Mouse (Mus musculus): ENCODE data around the gene Tub. TPM values are rescaled to one million over a fixed set of nuclear protein-coding genes. Genes with fewer than 3 reads are reported as not detected.
A peak's percentile ranks its signal among the peaks of the same experiment; 100 is the strongest.

The Tub gene
- polyA plus RNA-seq, 1 experiment from 2014 or later = 4.1 TPM

- no peak overlapping the region for H3K4me3 ChIP-seq
- H3K9ac ChIP-seq = no peak overlapping the region
- H3K36me3 ChIP-seq = no peaks in the 10 kb centered on the region
- no peaks in the 10 kb centered on the region for H3K27me3 ChIP-seq
- no peaks in the 10 kb centered on the region for H3K9me3 ChIP-seq
- no peak overlapping the region for H3K27ac ChIP-seq
- no peak for ATAC-seq (ENCODE audit: low FRiP score, low read depth)
- H3K4me2 ChIP-seq (replicated peaks) = no peak overlapping the region
- 76% methylated on average over 7 of the region's 7 CpGs for WGBS
- no peaks in the 10 kb centered on the region for H3K4me1 ChIP-seq
Measured at GRCm38 (mm10) chr7:108993230-108993629, 43.1 kb downstream of the Tub start.

DNA sequence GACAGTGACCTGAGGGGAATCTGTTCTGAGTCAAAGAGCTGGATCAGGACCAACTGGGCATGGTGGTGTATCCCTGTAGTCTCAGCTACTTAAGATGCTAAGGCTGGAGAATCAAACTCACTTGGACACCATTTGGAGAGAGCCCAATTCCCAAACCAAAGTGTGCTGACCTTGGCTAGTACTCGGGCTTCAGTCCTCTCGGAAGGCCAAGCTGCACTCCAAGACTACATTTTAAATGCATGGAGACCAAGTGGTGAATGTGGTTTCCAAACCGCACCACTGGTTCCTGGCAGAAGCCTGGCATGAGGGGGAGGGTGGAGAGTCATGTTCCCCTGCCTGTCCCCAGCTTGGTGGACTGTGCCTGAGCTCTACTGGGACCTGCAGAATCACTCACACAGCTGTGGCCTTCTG, 43.7 kb downstream of the Tub start:
- Histone ChIP-seq H3K9ac (no peak overlapping the region), H3K27me3 (no peaks in the 10 kb centered on the region), H3K9me3 (no peaks in the 10 kb centered on the region), H3K4me3 (no peak overlapping the region), H3K4me2 (replicated peaks) (no peak overlapping the region), H3K27ac (no peak overlapping the region), H3K4me1 (no peaks in the 10 kb centered on the region), H3K36me3 (no peaks in the 10 kb centered on the region)
- no peak for ATAC-seq (ENCODE audit: low FRiP score, low read depth)
- WGBS = 79% methylated on average over 3 of the region's 3 CpGs

DNA sequence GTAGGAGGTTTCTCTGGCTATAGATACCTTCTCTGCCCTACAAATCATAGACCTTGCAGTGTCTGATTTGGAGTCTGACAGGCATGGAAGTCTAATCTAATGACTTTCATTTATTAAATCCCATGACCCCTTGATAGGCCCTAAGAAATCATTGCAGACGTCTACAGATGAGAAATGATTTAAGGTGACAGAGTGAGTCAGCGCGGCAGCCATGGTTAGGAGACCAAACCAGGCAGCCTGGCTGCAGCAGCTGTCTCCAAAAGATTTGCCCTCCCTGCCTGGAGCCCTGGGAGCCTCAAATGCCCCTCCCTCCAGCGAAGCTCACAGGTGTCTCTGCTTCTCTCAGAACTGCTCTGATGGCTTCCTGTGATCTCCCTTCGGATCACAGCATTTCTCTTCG, 46.0 kb downstream of the Tub start:
- Histone ChIP-seq H3K4me1 (no peaks in the 10 kb centered on the region), H3K9me3 (no peaks in the 10 kb centered on the region), H3K4me2 (replicated peaks) (no peak overlapping the region), H3K4me3 (no peak overlapping the region), H3K27me3 (no peaks in the 10 kb centered on the region), H3K36me3 (no peaks in the 10 kb centered on the region), H3K27ac (no peak overlapping the region), H3K9ac (no peak overlapping the region)
- 67% methylated on average over 6 of the region's 6 CpGs for WGBS
- no peak for ATAC-seq (ENCODE audit: low FRiP score, low read depth)

- Histone ChIP-seq H3K4me2 (replicated peaks) (no peak overlapping the region), H3K4me3 (no peak overlapping the region), H3K4me1 (no peaks in the 10 kb centered on the region), H3K9ac (no peak overlapping the region), H3K36me3 (no peaks in the 10 kb centered on the region), H3K9me3 (no peaks in the 10 kb centered on the region), H3K27ac (no peak overlapping the region), H3K27me3 (no peaks in the 10 kb centered on the region)
- WGBS = 44% methylated on average over 4 of the region's 4 CpGs
- ATAC-seq (ENCODE audit: low FRiP score, low read depth) = no peak
Measured at GRCm38 (mm10) chr7:109000315-109000954, 50.3 kb downstream of the Tub start.

DNA sequence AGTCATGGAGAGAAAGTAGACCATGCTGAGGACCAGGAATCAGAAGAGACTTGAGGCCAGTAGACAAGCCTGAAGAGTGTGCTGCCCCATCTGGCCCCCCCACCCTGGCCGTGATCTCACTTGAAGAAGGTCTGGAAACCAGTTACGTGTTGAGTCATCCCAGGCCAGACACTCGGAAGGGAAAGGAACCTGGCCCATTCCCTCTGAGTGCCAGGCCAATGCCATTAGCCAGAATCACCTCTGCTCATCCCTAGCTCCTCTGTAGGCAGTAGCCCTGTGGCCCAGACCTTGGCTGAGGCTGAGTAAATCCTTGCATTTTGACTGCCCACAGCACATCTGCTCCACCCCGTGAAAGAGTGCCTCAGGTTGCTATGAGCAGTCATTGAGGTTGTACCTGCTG, 51.8 kb downstream of the Tub start:
- ATAC-seq (ENCODE audit: low FRiP score, low read depth) = no peak
- Histone ChIP-seq H3K9me3 (no peaks in the 10 kb centered on the region), H3K4me2 (replicated peaks) (no peak overlapping the region), H3K4me1 (no peaks in the 10 kb centered on the region), H3K9ac (no peak overlapping the region), H3K36me3 (no peaks in the 10 kb centered on the region), H3K27me3 (no peaks in the 10 kb centered on the region), H3K27ac (no peak overlapping the region), H3K4me3 (no peak overlapping the region)
- WGBS = 68% methylated on average over 4 of the region's 4 CpGs

GRCm38 (mm10) chr7:109003653-109004052, 53.5 kb downstream of the Tub start:
- Histone ChIP-seq H3K36me3 (no peaks in the 10 kb centered on the region), H3K4me3 (no peak overlapping the region), H3K9me3 (no peaks in the 10 kb centered on the region), H3K27ac (no peak overlapping the region), H3K9ac (no peak overlapping the region), H3K4me2 (replicated peaks) (no peak overlapping the region), H3K27me3 (peaks cover 5% of the 10 kb centered on the region), H3K4me1 (no peaks in the 10 kb centered on the region)
- no peak for ATAC-seq (ENCODE audit: low FRiP score, low read depth)
- 42% methylated on average over 3 of the region's 3 CpGs for WGBS

DNA sequence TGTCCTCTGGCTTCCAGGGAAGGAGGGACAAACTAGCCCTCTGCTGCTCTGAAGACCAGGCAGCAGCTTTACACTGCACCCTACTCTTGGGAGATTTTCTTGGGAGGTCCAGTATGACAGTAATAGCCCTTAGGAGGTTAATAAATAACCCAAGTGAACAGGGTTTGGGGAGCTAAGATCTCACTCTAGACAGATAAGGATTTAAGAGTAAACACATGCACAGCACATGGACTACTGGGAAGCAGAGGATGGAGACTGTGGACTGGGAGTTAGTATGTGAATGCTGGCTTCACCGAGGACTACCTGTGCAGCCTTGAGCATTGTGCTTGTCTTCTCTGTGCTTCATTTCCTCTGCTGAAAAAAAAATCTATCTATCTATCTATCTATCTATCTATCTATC, 59.1 kb downstream of the Tub start:
- Histone ChIP-seq H3K9ac (no peak overlapping the region), H3K27ac (no peak overlapping the region), H3K36me3 (no peaks in the 10 kb centered on the region), H3K4me1 (peaks cover 9% of the 10 kb centered on the region; the same call in 1 of the 2 replicates), H3K9me3 (no peaks in the 10 kb centered on the region), H3K27me3 (peaks cover 48% of the 10 kb centered on the region), H3K4me2 (replicated peaks) (no peak overlapping the region), H3K4me3 (no peak overlapping the region)
- 79% methylated on average over 1 of the region's 1 CpGs for WGBS
- no peak for ATAC-seq (ENCODE audit: low FRiP score, low read depth)

DNA sequence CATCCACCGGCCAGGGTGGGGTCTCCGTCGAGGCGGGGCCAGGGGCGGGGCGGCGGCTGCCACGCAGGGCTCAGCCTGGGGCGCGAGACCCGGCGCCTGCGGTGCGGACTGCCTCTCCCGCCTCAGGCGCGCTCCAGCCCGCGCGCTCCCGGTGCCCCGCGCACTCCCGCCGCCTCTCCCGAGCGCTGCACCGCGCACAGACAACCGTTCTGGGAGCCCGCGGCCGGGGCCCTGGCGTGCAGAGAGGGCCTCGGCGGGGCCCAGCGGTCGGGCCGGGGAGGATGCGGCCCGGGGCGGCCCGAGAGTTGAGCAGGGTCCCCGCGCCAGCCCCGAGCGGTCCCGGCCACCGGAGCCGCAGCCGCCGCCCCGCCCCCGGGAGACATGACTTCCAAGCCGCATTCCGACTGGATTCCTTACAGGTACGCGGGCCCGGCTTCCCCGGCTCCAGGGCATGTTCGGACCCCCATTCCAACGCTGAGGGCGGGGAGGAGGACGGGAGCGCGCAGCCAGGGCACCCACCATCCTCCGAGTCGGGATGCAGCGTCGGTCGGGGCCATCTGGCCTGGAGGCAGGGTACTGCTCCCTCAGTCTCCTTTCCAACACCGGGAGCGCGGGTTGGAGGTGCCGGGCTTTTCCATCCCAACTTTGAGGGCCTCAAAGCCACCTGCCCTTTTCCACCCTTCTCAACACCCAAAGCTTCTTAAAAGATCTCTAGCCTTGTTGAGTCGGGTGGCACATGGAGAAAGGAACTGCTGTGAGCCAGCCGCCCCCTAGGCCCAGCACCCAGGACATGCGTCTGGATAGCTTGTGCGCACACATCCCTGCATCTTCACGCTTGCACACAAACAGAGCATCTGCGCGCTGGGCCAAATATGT, 60.8 kb downstream of the Tub start:
- H3K9me3 ChIP-seq = no peaks in the 10 kb centered on the region
- H3K4me1 ChIP-seq = peaks cover 9% of the 10 kb centered on the region; the same call in 1 of the 2 replicates
- peak; percentile 78 for ATAC-seq (ENCODE audit: low FRiP score, low read depth)
- peak overlapping the region; percentile 81 for H3K9ac ChIP-seq
- H3K4me3 ChIP-seq = peak overlapping the region; percentile 76
- 2% methylated on average over 76 of the region's 82 CpGs for WGBS
- no peaks in the 10 kb centered on the region for H3K36me3 ChIP-seq
- H3K27me3 ChIP-seq = peaks cover 48% of the 10 kb centered on the region
- peak overlapping the region; percentile 86 for H3K4me2 ChIP-seq (replicated peaks)
- H3K27ac ChIP-seq = no peak overlapping the region

DNA sequence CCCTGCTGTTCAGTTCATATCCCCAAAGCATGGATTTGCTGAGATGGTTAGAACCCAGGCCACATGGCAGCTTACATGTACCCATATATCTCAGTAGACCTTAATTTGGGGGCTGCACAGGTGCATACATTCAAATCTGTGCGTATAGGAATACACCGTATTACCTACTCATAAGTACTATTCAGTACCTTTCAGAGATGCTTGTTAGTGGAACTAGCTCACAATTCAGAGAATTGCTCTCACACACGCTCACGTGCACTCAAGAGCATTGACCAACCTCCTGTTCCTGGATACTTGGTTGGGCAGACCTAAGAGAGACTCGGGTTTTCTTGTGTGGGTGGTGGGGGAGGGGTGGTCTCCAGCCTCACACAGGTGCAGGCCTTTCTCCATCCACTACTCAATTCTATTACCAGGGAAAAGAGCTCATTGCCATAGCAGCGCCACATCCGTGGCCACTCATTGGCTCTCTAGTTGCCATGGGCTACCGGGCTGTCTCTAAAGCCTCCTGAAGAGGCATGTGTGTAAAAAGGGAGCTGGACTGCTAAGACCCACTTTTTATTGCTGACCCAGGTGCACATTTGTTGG, 61.5 kb downstream of the Tub start:
- no peaks in the 10 kb centered on the region for H3K36me3 ChIP-seq
- H3K4me3 ChIP-seq = peak overlapping the region; percentile 76
- peaks cover 9% of the 10 kb centered on the region; the same call in 1 of the 2 replicates for H3K4me1 ChIP-seq
- no peak for ATAC-seq (ENCODE audit: low FRiP score, low read depth)
- H3K9me3 ChIP-seq = no peaks in the 10 kb centered on the region
- WGBS = 49% methylated on average over 8 of the region's 8 CpGs
- H3K9ac ChIP-seq = peak overlapping the region; percentile 81
- peaks cover 48% of the 10 kb centered on the region for H3K27me3 ChIP-seq
- peak overlapping the region; percentile 86 for H3K4me2 ChIP-seq (replicated peaks)
- no peak overlapping the region for H3K27ac ChIP-seq

DNA sequence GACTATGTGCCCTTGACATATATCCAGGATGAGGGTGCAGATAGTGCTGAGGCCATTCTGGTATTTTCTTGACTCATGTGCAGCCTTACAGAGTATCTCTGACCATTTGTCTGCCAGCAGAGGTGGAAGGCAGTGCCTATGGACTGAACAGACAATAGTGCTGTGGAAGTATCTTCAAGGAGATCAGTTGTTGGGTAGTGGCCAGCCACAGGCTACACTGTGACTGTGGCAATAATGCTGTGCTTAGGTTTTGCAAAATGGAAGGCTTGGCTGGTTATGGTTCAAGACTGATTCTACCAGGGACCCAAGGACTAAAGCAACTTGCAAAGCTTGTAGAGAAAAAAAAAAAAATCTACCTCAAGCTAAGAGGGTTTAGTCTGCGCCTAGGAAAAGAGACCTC, 62.4 kb downstream of the Tub start:
- H3K36me3 ChIP-seq = no peaks in the 10 kb centered on the region
- WGBS = 86% methylated on average over 1 of the region's 1 CpGs
- peaks cover 9% of the 10 kb centered on the region; the same call in 1 of the 2 replicates for H3K4me1 ChIP-seq
- no peak for ATAC-seq (ENCODE audit: low FRiP score, low read depth)
- no peak overlapping the region for H3K27ac ChIP-seq
- H3K9ac ChIP-seq = no peak overlapping the region
- no peak overlapping the region for H3K4me2 ChIP-seq (replicated peaks)
- H3K4me3 ChIP-seq = no peak overlapping the region
- peaks cover 48% of the 10 kb centered on the region for H3K27me3 ChIP-seq
- H3K9me3 ChIP-seq = no peaks in the 10 kb centered on the region

DNA sequence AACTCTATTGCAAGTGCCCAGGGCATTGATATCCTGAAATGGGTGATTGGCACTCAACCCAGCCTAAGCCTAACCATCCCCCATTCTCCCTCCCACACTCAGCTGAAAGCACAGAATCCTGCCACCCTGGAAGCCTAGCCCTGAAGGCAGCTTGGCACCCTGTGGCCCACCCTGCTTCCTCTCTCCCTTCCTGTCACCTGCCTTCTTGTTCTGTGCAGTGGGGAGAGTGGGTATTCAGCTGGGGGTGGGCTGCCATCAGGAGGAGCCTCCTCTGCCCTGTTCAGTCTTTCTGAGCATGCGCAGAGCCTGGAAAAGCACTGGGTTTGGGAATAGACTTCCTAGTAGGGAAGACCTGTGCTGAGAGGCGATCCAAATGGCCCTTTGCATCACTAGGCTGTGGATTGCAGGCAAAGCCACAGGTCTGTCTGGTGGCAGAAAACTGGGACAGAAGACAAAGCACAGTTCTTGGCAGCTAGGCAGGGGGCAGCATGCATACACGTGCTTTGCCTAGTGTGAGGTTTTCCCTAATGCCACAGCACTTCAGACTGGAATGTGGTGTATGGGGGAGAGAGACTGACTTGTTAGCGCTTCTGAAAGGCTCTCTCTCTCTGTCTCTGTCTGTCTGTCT, 63.0 kb downstream of the Tub start:
- Histone ChIP-seq H3K4me3 (no peak overlapping the region), H3K9me3 (no peaks in the 10 kb centered on the region), H3K36me3 (no peaks in the 10 kb centered on the region), H3K9ac (no peak overlapping the region), H3K4me1 (peaks cover 9% of the 10 kb centered on the region; the same call in 1 of the 2 replicates), H3K4me2 (replicated peaks) (no peak overlapping the region), H3K27me3 (peaks cover 47% of the 10 kb centered on the region), H3K27ac (no peak overlapping the region)
- WGBS = 43% methylated on average over 4 of the region's 4 CpGs
- no peak for ATAC-seq (ENCODE audit: low FRiP score, low read depth)

GRCm38 (mm10) chr7:109014851-109015250, 64.7 kb downstream of the Tub start:
- ATAC-seq (ENCODE audit: low FRiP score, low read depth) = no peak
- WGBS = 75% methylated on average over 7 of the region's 7 CpGs
- H3K4me1 ChIP-seq = peaks cover 9% of the 10 kb centered on the region; the same call in 1 of the 2 replicates
- H3K27ac ChIP-seq = no peak overlapping the region
- no peak overlapping the region for H3K4me3 ChIP-seq
- H3K4me2 ChIP-seq (replicated peaks) = no peak overlapping the region
- H3K9me3 ChIP-seq = no peaks in the 10 kb centered on the region
- peaks cover 32% of the 10 kb centered on the region for H3K27me3 ChIP-seq
- H3K36me3 ChIP-seq = no peaks in the 10 kb centered on the region
- no peak overlapping the region for H3K9ac ChIP-seq
